Mouse (Mus musculus) forebrain, embryonic 10.5 days (tissue): Measurements from ENCODE around the gene Irx6. TPM values are rescaled to one million over a fixed set of nuclear protein-coding genes. Genes with fewer than 3 reads are reported as not detected.
A peak's percentile ranks its signal among the peaks of the same experiment; 100 is the strongest.

Source experiments
- DNase-seq: peaks from one replicate; pipeline ENCODE4 v3.0.0-alpha.2; 2017; ENCODE audit warnings: low spot score; ENCODE audit errors: extremely low spot score
- H3K27ac ChIP-seq: fragments of 300-500 bp; sonication (generic); 2 replicates; pipeline ENCODE4 v1.5.1; 2016; ENCODE audit warnings: mild to moderate bottlenecking
- H3K27me3 ChIP-seq: fragments of 300-500 bp; sonication (generic); 2 replicates; pipeline ENCODE4 v1.6.1; 2016; ENCODE audit warnings: mild to moderate bottlenecking; ENCODE audit not compliant: poor library complexity, severe bottlenecking
- H3K36me3 ChIP-seq: fragments of 300-500 bp; sonication (generic); replicated peaks from 2 replicates; pipeline ENCODE4 v1.6.1; 2016; ENCODE audit warnings: mild to moderate bottlenecking, moderate library complexity
- H3K4me1 ChIP-seq: fragments of 300-500 bp; sonication (generic); 2 replicates; pipeline ENCODE4 v1.6.1; 2016
- H3K4me3 ChIP-seq: fragments of 300-500 bp; sonication (generic); 2 replicates; pipeline ENCODE4 v1.5.1; 2016; ENCODE audit warnings: mild to moderate bottlenecking, moderate library complexity
- H3K9me3 ChIP-seq: fragments of 300-500 bp; sonication (generic); 2 replicates; pipeline ENCODE4 v1.6.1; 2016; ENCODE audit warnings: mild to moderate bottlenecking, moderate library complexity
- WGBS: fragments of 180-500 bp; shearing (Covaris S2); methylation state at CpG from one replicate; pipeline ENCODE4 v1.1.7; 2016; 5-methylcytosine and 5-hydroxymethylcytosine counted together
- polyA plus RNA-seq: library from polyadenylated mRNA; unstranded; fragments of >200 nt; fragmentation: Nextera tagmentation; extraction: Ambion mirVana; gene quantifications from 2 replicates; pipeline ENCODE4 v1.2.1, GENCODE M21; 2016

Gene Irx6
- polyA plus RNA-seq = 0.22 TPM in 1 of 2 replicates, not detected in the other

- Histone ChIP-seq H3K4me1 (peaks cover 64% of the 10 kb centered on the region), H3K36me3 (no peaks in the 10 kb centered on the region), H3K9me3 (no peaks in the 10 kb centered on the region), H3K27ac (peak within 1 kb of the TSS; percentile 51), H3K27me3 (peaks cover 100% of the 10 kb centered on the region), H3K4me3 (peak within 1 kb of the TSS; percentile 59)
- WGBS = under 1% methylated on average over 59 of the region's 62 CpGs
- DNase-seq = peak; percentile 50
Observed at GRCm38 (mm10) chr8:92674244-92675128, at the start of gene Irx6. Gene Irx6 (plus strand): TSS chr8:92674288.

DNA sequence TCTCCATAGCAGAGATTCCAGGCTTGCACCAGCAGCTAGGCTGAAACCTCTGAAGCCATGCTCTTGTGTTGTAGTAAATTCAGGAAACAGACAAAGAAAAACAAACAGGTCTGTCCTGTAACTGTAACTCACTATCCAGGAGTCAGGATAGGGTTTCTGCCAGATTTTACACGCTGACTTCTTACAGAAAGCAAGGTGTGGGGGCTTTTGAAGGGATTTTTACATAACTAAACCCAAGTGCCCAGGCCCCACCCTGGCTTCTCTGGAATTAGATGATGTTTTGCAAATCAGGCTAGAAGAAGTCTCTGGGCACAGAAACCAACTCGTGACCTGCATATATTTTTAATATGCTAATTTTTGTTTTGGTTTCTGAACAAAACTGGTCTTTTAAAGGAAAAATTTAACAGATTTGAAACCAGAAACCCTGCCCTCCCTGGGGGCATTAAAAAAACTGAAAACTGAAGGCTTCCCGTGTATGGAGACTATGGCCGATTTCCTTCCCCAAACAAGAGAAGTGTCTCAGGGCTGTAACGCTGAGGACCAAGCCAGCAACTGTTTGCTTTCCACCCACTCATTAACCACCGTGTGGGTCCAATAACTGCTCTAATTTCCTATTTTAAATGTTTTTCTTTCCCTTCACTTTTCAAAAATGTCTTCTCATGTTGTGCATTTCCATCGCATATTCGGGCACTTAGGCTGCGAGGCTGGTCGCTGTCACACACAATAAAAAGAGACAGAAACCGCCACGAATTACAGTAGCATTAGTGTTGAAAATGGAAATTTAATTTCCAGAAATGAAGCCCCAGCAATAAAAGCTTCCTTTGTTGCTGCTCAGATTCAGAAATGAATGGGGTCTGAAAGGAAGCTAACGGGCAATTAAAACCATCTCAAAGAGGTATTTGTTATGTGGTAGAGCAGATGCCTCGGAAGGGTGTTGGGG is 45.1 kb upstream of the Irx6 start:
- Histone ChIP-seq H3K4me3 (no peak overlapping the region), H3K9me3 (no peaks in the 10 kb centered on the region), H3K4me1 (peaks cover 12% of the 10 kb centered on the region; the same call in 1 of the 2 replicates), H3K27ac (no peak overlapping the region), H3K27me3 (0 out of 2 replicates have a peak, but pooled peaks cover 4% of the 10 kb centered on the region), H3K36me3 (no peaks in the 10 kb centered on the region)
- DNase-seq = no peak
- 66% methylated on average over 14 of the region's 14 CpGs for WGBS

GRCm38 (mm10) chr8:92633199-92633598 is 40.9 kb upstream of the Irx6 start:
- Histone ChIP-seq H3K4me3 (no peak overlapping the region), H3K36me3 (no peaks in the 10 kb centered on the region), H3K27ac (no peak overlapping the region), H3K27me3 (no peaks in the 10 kb centered on the region), H3K4me1 (peaks cover 12% of the 10 kb centered on the region; the same call in 1 of the 2 replicates), H3K9me3 (no peaks in the 10 kb centered on the region)
- WGBS = 96% methylated on average over 5 of the region's 5 CpGs
- no peak for DNase-seq

- Histone ChIP-seq H3K4me1 (no peaks in the 10 kb centered on the region), H3K27me3 (no peaks in the 10 kb centered on the region), H3K4me3 (no peak overlapping the region), H3K36me3 (no peaks in the 10 kb centered on the region), H3K27ac (no peak overlapping the region), H3K9me3 (no peaks in the 10 kb centered on the region)
- no peak for DNase-seq
- 86% methylated on average over 8 of the region's 8 CpGs for WGBS
Observed at GRCm38 (mm10) chr8:92640820-92641219, 33.3 kb upstream of the Irx6 start.

DNA sequence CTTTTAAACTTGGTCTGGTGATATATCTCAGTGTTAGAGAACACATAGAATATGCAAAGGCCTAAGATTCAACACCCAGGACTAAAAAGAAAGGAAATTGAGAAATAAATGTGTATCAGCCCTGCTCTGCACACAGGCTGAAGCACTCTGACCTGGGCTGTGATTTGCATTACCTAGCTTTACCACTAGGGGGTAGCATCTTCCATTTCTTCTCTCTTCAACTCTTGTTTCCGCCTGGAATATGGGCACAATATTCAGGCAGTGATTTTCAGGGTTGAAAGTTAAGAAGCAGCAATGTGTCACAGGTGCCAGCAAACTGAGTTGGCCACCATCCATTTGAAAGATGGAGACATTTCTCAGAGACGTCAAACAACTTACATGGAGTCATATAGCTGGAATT is 27.5 kb upstream of the Irx6 start:
- peaks cover 8% of the 10 kb centered on the region for H3K4me1 ChIP-seq

GRCm38 (mm10) chr8:92664207-92664606 is 9.9 kb upstream of the Irx6 start:
- no peaks in the 10 kb centered on the region for H3K9me3 ChIP-seq
- no peak overlapping the region for H3K27ac ChIP-seq
- no peak overlapping the region for H3K4me3 ChIP-seq
- no peak for DNase-seq
- 80% methylated on average over 4 of the region's 4 CpGs for WGBS
- no peaks in the 10 kb centered on the region for H3K36me3 ChIP-seq
- peaks cover 5% of the 10 kb centered on the region; the same call in 1 of the 2 replicates for H3K4me1 ChIP-seq
- H3K27me3 ChIP-seq = peaks cover 30% of the 10 kb centered on the region

More for the DNA sequence above, 27.5 kb upstream of the Irx6 start:
- no peak overlapping the region for H3K27ac ChIP-seq
- no peak overlapping the region for H3K4me3 ChIP-seq
- H3K36me3 ChIP-seq = no peaks in the 10 kb centered on the region
- no peak for DNase-seq
- 0 out of 2 replicates have a peak, but pooled peaks cover 9% of the 10 kb centered on the region for H3K27me3 ChIP-seq
- 62% methylated on average over 2 of the region's 2 CpGs for WGBS
- H3K9me3 ChIP-seq = no peaks in the 10 kb centered on the region

GRCm38 (mm10) chr8:92670236-92670635 is 3.9 kb upstream of the Irx6 start:
- H3K27me3 ChIP-seq = peaks cover 91% of the 10 kb centered on the region
- H3K27ac ChIP-seq = no peak overlapping the region
- H3K36me3 ChIP-seq = no peaks in the 10 kb centered on the region
- H3K4me3 ChIP-seq = no peak overlapping the region
- DNase-seq = no peak
- WGBS = 66% methylated on average over 11 of the region's 11 CpGs
- no peaks in the 10 kb centered on the region for H3K9me3 ChIP-seq
- H3K4me1 ChIP-seq = peaks cover 48% of the 10 kb centered on the region

GRCm38 (mm10) chr8:92670656-92671195 is 3.4 kb upstream of the Irx6 start:
- no peak for DNase-seq
- Histone ChIP-seq H3K27me3 (peaks cover 96% of the 10 kb centered on the region), H3K9me3 (no peaks in the 10 kb centered on the region), H3K27ac (no peak overlapping the region), H3K36me3 (no peaks in the 10 kb centered on the region), H3K4me1 (peaks cover 48% of the 10 kb centered on the region), H3K4me3 (no peak overlapping the region)
- 34% methylated on average over 12 of the region's 12 CpGs for WGBS

DNA sequence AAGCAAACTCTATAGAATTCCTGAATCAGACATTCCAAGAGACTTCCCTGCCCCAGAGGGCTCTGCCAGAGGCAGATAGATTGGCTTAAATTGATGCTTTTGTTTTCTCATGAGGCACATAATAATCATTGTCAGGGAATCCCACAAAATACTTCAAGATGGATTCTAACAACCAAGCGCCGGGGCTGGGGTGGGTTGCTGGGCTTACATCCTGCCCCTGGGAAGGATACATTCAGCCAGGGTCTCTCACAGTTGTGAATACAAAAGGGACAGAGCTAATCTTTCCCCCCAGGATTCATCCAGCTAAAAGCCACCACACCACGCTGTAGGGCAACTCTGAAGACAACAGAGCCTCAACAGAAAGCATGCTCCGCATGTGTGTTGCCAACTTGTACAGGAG is 2.2 kb upstream of the Irx6 start:
- Histone ChIP-seq H3K4me3 (no peak overlapping the region), H3K27me3 (peaks cover 99% of the 10 kb centered on the region), H3K4me1 (peaks cover 48% of the 10 kb centered on the region), H3K27ac (no peak overlapping the region), H3K36me3 (no peaks in the 10 kb centered on the region), H3K9me3 (no peaks in the 10 kb centered on the region)
- WGBS = 31% methylated on average over 4 of the region's 4 CpGs
- no peak for DNase-seq

DNA sequence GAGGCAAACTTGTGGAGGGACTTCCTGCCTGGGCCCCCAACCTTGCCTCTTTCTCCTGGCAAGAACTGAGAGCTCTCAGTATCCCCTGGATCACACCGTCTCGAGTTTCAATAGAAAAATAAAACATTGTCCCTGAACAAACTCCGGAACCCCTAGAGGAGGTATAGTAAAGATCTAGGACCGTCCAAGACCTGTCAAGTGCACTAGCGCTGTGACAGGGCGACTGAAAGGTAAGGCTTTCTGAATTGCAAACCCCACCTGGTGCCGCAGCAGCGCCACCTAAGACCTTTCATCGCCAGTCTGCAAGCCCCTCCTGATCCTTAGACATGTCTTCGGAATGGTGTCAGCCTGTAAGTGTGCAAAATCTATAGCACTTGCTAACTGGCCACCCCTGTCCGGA is 987 bp upstream of the Irx6 start:
- Histone ChIP-seq H3K27ac (no peak overlapping the region), H3K4me3 (peak overlapping the region; percentile 59), H3K36me3 (no peaks in the 10 kb centered on the region), H3K4me1 (peaks cover 52% of the 10 kb centered on the region), H3K9me3 (no peaks in the 10 kb centered on the region), H3K27me3 (peaks cover 100% of the 10 kb centered on the region)
- DNase-seq = no peak
- WGBS = 3% methylated on average over 11 of the region's 11 CpGs

- H3K9me3 ChIP-seq = no peaks in the 10 kb centered on the region
- peaks cover 58% of the 10 kb centered on the region for H3K4me1 ChIP-seq
- WGBS = under 1% methylated on average over 30 of the region's 30 CpGs
- peak overlapping the region; percentile 59 for H3K4me3 ChIP-seq
- peak; percentile 69 for DNase-seq
- H3K36me3 ChIP-seq = no peaks in the 10 kb centered on the region
- peaks cover 100% of the 10 kb centered on the region for H3K27me3 ChIP-seq
- peak overlapping the region; percentile 51 for H3K27ac ChIP-seq
Observed at GRCm38 (mm10) chr8:92673555-92674243, 389 bp upstream of the Irx6 start.

DNA sequence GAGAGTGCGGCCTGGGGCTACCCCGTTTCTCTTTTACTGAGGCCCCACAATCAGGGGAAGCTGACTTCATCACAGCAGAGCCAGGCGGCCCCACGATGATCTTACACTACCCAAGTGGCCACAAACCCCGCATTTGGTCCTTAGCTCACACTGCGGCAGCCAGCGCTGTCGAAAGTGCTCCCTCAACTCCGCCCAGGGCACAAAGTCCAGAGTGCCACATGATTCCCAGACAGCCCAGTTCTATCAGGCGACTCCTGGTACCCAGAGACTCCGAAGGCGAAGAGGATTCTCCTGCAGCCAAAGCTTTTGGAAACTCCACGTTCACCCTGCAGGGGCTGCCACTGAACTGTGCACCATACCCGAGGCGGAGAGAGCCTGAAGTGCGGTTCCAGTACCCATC is 4.3 kb downstream of the Irx6 start:
- Histone ChIP-seq H3K27me3 (peaks cover 94% of the 10 kb centered on the region), H3K4me3 (peak overlapping the region; percentile 41), H3K4me1 (peaks cover 40% of the 10 kb centered on the region), H3K36me3 (no peaks in the 10 kb centered on the region), H3K9me3 (no peaks in the 10 kb centered on the region), H3K27ac (no peak overlapping the region)
- no peak for DNase-seq
- 9% methylated on average over 16 of the region's 16 CpGs for WGBS
